Mouse (Mus musculus): ENCODE measurements around the gene Nf2. TPM values are rescaled to one million over a fixed set of nuclear protein-coding genes. Genes with fewer than 3 reads are reported as not detected.
A peak's percentile ranks its signal among the peaks of the same experiment; 100 is the strongest.

Nf2 gene
- 72.1 and 75.6 TPM in 2 replicates for polyA plus RNA-seq (2016; fragmentation: Nextera tagmentation; extraction: Ambion mirVana)

DNA sequence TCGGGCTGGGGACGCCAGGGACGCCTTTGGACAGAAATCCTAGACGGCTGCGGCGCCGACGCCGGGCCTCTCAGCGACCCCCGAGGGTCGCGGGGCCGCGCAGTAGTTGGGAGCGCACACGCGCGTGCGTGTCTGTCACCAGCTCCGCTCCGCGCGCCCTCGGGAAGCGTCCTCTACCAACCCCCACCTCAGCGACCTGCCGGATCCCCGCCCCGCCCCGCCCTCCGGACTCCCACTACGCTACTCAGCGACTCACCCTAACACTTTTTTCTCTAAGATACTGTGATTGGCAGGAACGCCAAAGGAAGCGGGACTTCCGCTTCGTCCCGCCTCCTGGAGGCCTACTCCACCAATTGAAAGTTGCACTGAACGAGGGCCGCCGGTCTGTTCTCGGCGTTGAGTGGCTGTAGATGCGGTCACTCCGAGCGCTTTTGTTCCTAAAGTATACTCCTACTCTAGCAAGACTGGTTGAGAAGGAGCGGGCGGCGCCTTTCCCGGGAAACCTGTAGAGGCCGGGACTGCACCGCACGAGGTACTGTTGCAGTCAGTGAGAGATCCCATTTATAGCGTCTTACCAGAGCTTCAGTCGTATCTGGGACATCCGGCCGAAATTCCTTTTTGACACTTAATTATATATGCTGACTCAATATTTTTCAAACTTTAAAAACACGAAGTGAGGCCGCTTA, at the start of gene Nf2:
Gene Nf2, minus strand, starts transcription at position 279 of the 686 bp plus-strand sequence.
- WGBS, result under 1% methylated on average over 59 of the region's 60 CpGs
- H3K36me3 ChIP-seq (replicated peaks), result no peaks in the 10 kb centered on the region
- peak within 1 kb of the TSS; percentile 91 for H3K4me3 ChIP-seq (replicated peaks)
- peak within 1 kb of the TSS; percentile 77 for H3K4me2 ChIP-seq
- H3K27ac ChIP-seq, result peak within 1 kb of the TSS; percentile 71
- peak within 1 kb of the TSS; percentile 92 for H3K9ac ChIP-seq
- peaks cover 20% of the 10 kb centered on the region for H3K4me1 ChIP-seq
- ATAC-seq (ENCODE audit: low FRiP score), result peak; percentile 99
- H3K27me3 ChIP-seq, result no peaks in the 10 kb centered on the region
- no peaks in the 10 kb centered on the region for H3K9me3 ChIP-seq

DNA sequence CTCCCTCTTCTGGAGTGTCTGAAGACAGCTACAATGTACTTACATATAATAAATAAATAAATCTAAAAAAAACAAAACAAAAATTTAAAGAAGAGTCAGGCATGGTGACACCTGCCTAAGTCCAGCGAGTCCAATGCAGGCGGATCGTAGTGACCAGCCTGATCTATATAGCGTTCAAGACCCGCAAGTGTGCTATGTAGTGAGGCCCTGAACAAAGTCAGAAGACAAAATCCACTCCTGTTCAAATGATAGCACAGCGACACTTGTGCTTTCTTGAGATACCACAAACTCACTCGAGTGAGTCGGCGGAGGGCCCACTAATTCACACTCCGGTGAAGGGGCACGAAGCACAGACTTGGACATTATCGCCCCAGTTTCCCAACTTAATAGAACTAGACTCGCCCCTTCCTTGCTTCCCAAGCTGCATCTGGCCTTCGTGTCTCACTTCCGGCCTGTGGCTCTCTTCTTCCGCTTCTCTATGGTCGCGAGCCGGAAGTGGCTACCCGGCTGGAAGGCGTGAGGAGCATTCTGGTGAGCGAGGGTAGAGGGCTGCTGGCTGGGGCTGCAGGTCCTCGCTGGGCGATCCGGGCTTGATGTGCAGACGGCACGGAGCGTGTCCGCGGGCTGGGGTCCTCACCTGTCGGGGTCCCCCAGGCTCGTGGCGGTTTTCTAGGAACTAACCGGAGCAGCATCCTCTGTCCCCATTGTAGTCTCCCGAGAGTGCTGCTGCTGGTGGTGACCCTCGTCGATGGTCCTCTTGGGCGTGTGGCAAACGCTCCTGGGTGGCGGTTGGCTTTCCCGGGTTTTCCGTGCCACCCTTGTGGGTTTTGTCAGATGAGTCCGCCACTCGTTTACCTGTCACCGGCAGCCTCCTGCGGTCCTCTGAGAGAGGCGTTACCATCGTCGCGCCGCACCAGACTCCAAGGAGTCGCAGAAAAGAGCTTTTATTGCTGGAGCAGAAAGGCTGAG, 45.8 kb upstream of the Nf2 start, which contains the start of gene Thoc5:
Gene Thoc5, plus strand, starts transcription at position 473 of the 969 bp plus-strand sequence.
- Histone ChIP-seq H3K27ac (peak within 1 kb of the TSS; percentile 81), H3K36me3 (replicated peaks) (peaks cover 50% of the 10 kb centered on the region), H3K4me3 (replicated peaks) (peak within 1 kb of the TSS; percentile 87), H3K27me3 (no peaks in the 10 kb centered on the region), H3K4me1 (peaks cover 12% of the 10 kb centered on the region), H3K9me3 (no peaks in the 10 kb centered on the region), H3K9ac (peak within 1 kb of the TSS; percentile 80), H3K4me2 (peak within 1 kb of the TSS; percentile 87)
- WGBS, result 2% methylated on average over 52 of the region's 52 CpGs
- peak; percentile 93 for ATAC-seq (ENCODE audit: low FRiP score)

DNA sequence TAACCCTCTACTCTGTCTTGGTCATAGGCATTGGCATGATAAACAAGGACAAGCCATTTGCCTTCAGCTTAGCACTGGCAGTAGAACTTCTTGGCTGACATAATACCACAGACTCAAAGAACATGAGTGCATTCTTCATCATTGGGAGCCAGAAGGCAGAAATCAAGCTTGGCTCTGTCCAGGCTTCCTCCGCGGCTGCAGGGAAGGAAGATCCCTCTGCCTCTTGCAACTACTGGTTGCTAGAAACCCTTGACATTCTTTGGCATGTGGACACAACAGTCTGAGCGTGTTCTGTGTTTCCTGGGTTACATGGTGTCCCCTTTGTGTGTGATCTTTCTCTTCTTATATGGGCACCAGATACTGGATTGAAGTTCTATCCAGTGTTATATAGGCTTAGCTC, 37.7 kb upstream of the Nf2 start:
- no peak overlapping the region for H3K4me3 ChIP-seq (replicated peaks)
- ATAC-seq (ENCODE audit: low FRiP score), result no peak
- no peak overlapping the region for H3K4me2 ChIP-seq
- no peak overlapping the region for H3K27ac ChIP-seq
- H3K27me3 ChIP-seq, result no peaks in the 10 kb centered on the region
- H3K4me1 ChIP-seq, result no peaks in the 10 kb centered on the region; the same call in 1 of the 2 replicates
- H3K36me3 ChIP-seq (replicated peaks), result peaks cover 79% of the 10 kb centered on the region
- H3K9me3 ChIP-seq, result no peaks in the 10 kb centered on the region
- 94% methylated on average over 3 of the region's 3 CpGs for WGBS
- H3K9ac ChIP-seq, result no peak overlapping the region

DNA sequence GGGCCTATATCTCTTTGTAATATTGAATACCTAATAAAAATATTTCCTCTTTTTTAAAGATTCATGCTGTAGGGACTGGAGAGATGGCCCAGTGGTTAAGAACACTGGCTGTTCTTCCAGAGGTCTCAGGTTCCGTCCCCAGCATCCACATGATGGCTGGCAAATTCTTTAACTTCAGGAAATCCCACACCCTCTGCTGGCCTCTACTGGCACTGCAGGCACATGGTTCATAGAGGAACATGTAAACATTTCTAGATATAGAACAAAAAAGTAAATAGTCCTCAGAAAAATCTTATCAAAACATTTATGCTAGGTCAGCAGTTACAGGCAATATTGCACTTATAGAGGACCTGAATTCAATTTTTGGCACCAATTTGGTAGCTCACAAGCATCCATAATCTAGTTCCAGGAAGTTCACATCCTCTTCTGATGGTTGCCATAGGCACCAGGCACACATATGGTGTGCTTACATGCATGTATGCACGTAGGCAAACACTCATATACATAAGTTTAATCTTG, 36.1 kb upstream of the Nf2 start:
- Histone ChIP-seq H3K4me2 (no peak overlapping the region), H3K27ac (no peak overlapping the region), H3K9me3 (no peaks in the 10 kb centered on the region), H3K4me3 (replicated peaks) (no peak overlapping the region), H3K9ac (no peak overlapping the region), H3K4me1 (no peaks in the 10 kb centered on the region; the same call in 1 of the 2 replicates), H3K27me3 (no peaks in the 10 kb centered on the region), H3K36me3 (replicated peaks) (peaks cover 65% of the 10 kb centered on the region)
- no peak for ATAC-seq (ENCODE audit: low FRiP score)
- 72% methylated on average over 2 of the region's 2 CpGs for WGBS

DNA sequence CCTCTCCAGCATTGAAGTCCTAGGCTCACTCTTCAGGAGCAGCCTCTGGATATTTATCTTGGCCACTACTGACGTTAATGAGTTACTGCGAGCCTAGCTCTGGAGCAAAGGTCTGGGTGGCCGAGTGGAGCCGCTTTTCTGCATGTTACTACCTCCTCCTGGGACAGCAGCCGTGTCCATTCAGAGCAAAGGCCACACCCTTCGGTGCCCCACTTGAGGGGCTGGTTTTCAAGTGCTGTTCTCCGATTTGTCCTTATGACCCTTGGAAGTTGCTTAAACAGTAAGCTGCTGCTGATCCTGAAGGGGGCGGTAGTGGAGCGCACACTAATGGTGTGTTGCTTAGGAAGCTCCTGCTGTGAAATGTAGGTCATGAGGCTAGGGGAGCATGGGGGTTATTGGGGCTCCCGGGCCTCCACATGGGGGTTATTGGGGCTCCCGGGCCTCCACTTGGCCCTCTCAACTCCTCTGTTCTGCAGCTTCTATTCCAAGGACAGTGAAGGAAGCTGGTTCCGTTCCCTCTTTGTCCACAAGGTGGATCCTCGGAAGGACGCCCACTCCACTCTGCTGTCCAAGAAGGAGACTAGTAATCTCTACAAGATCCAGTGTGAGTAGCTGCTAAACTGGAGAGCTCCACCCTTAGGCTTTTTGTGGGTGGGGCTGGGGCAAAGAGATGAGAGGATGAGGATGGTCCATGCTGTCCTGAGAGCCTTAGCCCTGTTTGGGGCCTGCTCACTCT, 33.7 kb upstream of the Nf2 start:
- no peak for ATAC-seq (ENCODE audit: low FRiP score)
- H3K9ac ChIP-seq, result no peak overlapping the region
- H3K9me3 ChIP-seq, result no peaks in the 10 kb centered on the region
- no peak overlapping the region for H3K4me3 ChIP-seq (replicated peaks)
- H3K4me2 ChIP-seq, result no peak overlapping the region
- H3K27ac ChIP-seq, result no peak overlapping the region
- WGBS, result 51% methylated on average over 14 of the region's 14 CpGs
- H3K27me3 ChIP-seq, result no peaks in the 10 kb centered on the region
- H3K4me1 ChIP-seq, result peaks cover 2% of the 10 kb centered on the region; the same call in 1 of the 2 replicates
- H3K36me3 ChIP-seq (replicated peaks), result peaks cover 41% of the 10 kb centered on the region

DNA sequence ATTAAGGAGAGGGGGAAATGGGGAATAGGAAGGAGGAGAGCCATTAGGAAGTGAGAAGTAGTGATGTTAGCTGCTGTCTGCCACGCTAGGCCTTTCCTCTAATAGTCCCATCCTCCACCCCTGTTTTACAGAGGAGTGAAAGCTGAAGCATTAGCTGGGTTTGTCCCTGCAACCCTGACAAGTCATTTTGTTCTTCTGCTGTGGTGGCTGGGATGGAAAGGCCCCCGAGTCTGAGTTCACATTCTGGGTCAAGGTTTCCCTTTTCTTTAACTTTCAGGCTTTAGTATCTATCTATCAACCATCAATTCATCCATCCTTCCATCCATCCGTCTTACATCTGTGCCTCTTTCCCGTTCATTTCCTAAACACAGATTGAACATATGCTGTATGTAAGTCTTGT, 31.8 kb upstream of the Nf2 start:
- Histone ChIP-seq H3K4me2 (no peak overlapping the region), H3K27me3 (no peaks in the 10 kb centered on the region), H3K27ac (no peak overlapping the region), H3K4me3 (replicated peaks) (no peak overlapping the region), H3K4me1 (peaks cover 2% of the 10 kb centered on the region; the same call in 1 of the 2 replicates), H3K9ac (no peak overlapping the region), H3K36me3 (replicated peaks) (peaks cover 37% of the 10 kb centered on the region), H3K9me3 (no peaks in the 10 kb centered on the region)
- ATAC-seq (ENCODE audit: low FRiP score), result no peak
- WGBS, result 90% methylated on average over 4 of the region's 4 CpGs

DNA sequence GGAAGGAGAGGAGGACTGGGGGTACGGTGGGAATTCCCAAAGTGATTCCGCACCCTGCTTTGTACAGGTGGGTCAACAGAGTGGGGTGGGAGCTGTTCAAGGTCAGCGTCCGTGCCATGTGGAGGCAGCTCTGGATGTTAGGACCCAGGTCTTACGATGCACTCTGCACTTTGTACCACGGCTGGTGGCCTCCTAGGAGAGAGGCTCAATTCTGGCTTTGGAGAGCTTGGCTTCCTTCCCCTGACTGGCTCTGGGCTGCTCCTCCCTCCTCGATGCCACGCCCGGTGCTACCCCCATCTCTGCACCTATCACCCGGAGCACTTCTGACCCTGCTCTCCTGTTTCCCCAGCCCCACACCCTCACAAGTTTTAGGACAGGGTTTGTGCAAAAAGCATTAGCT, 25.2 kb upstream of the Nf2 start:
- Histone ChIP-seq H3K9me3 (no peaks in the 10 kb centered on the region), H3K9ac (peak overlapping the region; percentile 86), H3K4me2 (peak overlapping the region; percentile 86), H3K36me3 (replicated peaks) (peaks cover 8% of the 10 kb centered on the region), H3K27ac (no peak overlapping the region), H3K4me1 (peaks cover 14% of the 10 kb centered on the region), H3K4me3 (replicated peaks) (peak overlapping the region; percentile 78), H3K27me3 (no peaks in the 10 kb centered on the region)
- WGBS, result 5% methylated on average over 10 of the region's 10 CpGs
- peak; percentile 51 for ATAC-seq (ENCODE audit: low FRiP score)

DNA sequence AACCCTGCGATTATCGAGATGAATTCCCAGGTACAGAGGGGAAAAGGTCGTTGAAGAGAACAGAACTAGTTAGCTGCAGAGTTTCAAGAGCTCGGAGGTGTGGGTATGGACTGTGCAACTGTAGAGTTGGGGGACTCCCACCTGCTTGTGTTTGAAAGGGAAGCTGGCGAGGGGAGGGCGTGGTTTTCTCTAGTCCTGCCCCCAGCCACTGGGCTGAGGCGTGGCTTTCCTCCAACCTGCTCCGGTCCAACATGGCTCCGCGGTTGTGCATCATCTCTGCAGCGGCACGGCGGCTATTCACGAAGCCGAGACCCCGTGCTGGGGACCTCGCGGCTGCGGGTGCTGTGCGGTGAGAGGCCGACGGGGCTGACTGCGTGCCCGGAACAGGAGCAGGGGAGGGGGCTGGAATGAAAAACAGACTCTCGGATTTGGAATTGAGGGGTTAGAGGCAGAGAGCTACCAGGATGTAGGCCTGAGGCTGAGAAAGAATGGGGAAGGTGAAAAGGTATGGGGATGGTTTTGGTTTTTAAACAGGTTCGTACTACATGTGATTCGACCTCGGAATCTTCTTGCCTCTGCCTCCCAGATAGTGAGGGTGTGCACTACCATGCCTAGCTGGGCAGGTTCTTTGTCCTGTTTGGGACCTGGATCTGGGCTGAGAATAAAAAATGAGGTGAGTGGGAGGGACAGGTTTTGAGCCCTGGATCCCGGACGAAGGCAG, 24.6 kb upstream of the Nf2 start, which contains the start of gene Nipsnap1:
Gene Nipsnap1, plus strand, starts transcription at position 197 of the 721 bp plus-strand sequence.
- Histone ChIP-seq H3K36me3 (replicated peaks) (peaks cover 8% of the 10 kb centered on the region), H3K4me3 (replicated peaks) (peak within 1 kb of the TSS; percentile 78), H3K9me3 (no peaks in the 10 kb centered on the region), H3K4me2 (peak within 1 kb of the TSS; percentile 86), H3K27ac (peak within 1 kb of the TSS; percentile 69; the same call in 1 of the 2 replicates), H3K27me3 (no peaks in the 10 kb centered on the region), H3K4me1 (peaks cover 14% of the 10 kb centered on the region), H3K9ac (peak within 1 kb of the TSS; percentile 86)
- under 1% methylated on average over 30 of the region's 30 CpGs for WGBS
- ATAC-seq (ENCODE audit: low FRiP score), result peak; percentile 95

DNA sequence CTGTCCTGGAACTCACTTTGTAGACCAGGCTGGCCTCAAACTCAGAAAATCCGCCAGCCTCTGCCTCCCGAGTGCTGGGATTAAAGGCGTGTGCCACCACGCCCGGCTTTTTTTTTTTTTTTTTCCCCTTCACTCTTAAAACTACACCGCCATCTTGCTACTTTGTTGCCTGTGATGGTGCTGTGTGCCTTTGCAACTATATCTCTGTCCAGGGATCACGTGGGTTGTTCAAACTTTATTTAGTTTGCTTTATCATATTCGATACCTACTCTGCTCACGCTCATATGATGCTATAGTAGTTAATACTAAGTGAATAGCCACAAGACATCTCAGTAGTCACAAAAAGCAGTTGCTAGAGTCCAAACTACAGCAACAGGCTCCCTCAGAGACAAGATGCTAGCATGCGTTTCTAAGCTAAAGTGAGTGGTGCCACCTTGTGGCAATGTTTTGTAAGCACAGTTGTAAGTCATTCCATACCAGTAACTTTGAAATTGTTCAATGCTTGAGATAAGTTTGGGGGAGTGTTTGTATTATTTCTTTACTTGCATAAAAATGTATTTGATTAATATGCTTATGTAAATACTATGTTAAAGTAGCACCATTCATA, 16.4 kb upstream of the Nf2 start:
- Histone ChIP-seq H3K9me3 (no peaks in the 10 kb centered on the region), H3K27ac (no peak overlapping the region), H3K36me3 (replicated peaks) (no peaks in the 10 kb centered on the region), H3K27me3 (peaks cover 10% of the 10 kb centered on the region; the same call in 1 of the 2 replicates), H3K4me1 (no peaks in the 10 kb centered on the region), H3K9ac (no peak overlapping the region), H3K4me2 (no peak overlapping the region), H3K4me3 (replicated peaks) (no peak overlapping the region)
- no peak for ATAC-seq (ENCODE audit: low FRiP score)
- WGBS, result 39% methylated on average over 10 of the region's 10 CpGs

DNA sequence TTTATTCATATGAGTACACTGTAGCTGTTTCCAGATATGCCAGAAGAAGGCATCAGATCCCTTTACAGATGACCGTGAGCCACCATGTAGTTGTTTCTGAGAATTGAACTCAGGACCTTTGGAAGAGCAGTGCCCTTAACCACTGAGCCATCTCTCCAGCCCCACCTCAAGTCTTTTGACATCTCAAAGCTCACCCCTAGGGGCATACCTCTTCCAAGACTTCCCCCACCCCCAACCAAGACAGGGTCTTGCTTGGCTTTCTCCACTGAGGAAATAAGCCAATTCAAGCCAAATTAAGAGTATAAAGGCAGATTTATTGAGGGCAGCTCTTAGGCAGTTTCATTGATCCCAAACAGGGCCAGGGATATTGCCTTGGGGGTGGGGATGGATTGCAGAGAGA, 13.4 kb upstream of the Nf2 start:
- H3K4me1 ChIP-seq, result no peaks in the 10 kb centered on the region
- no peak overlapping the region for H3K9ac ChIP-seq
- no peak overlapping the region for H3K4me2 ChIP-seq
- 0 out of 2 replicates have a peak, but pooled peaks cover 9% of the 10 kb centered on the region for H3K27me3 ChIP-seq
- no peaks in the 10 kb centered on the region for H3K9me3 ChIP-seq
- ATAC-seq (ENCODE audit: low FRiP score), result no peak
- no peak overlapping the region for H3K27ac ChIP-seq
- 100% methylated on average over 1 of the region's 1 CpGs for whole genome bisulfite sequencing
- H3K4me3 ChIP-seq (replicated peaks), result no peak overlapping the region
- no peaks in the 10 kb centered on the region for H3K36me3 ChIP-seq (replicated peaks)

Data from forebrain, embryonic 12.5 days (tissue).